Mouse (Mus musculus) neural tube, embryonic 10.5 days (tissue): Measurements from ENCODE around the gene Gm12184.
"Not testable (repeated sequence)": the region's sequence is repeated elsewhere in the genome, so short reads cannot be mapped to it uniquely, and the experiment has no call there.

Experiments used
- DNase-seq: peaks from one replicate; pipeline ENCODE4 v3.0.0-alpha.2; 2017; ENCODE audit warnings: low spot score; ENCODE audit errors: extremely low spot score

Gene Gm12184

DNA sequence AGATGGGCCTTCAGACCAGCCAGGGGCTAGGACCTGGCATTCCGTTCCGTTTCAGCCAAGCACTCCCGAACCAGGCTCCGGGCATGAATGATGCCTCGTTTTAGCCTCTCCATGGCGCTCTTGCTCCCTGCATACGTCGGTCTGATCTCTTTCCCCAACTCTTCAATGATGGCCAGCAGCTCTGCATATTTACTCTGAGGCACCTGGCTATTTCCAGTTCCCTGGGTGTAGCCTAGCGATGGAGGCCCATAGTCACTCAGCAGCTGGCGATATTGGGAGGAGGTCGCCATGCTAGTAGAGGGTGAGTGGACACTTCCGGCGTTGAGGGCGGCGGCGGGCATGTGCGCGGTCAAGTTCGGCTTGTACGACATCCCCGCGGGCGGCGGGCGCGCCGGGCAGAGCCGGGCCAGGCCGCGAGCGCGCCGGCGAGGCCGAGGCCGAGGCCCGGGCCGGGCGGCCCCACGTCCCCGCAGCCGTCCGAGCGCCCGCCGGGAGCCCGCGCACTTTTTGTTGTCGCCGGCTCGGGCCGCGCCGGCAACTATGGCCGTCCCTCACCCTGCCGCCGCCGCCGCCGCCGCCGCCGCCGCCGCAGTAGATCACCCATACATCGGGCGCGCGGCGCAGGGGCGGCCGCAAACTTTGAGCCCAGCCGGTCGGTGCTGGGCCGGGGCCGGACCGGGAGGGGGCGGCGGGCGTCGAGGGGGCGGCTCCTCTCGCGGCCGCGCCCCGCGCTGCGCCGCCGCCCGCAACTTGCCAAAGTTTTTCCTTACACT is at the start of gene Gm12184, which contains the start of gene Trim7:
Gene Gm12184, minus strand, starts transcription at position 677 of the 773 bp plus-strand sequence.
Gene Trim7, plus strand, starts transcription at position 162 of the 773 bp plus-strand sequence.
- not testable (repeated sequence) for DNase-seq

GRCm38 (mm10) chr11:48875343-48875837 is 48.9 kb upstream of the Gm12184 start:
- DNase-seq: not testable (repeated sequence)

- peak; percentile 40 for DNase-seq
These were observed 48.0 kb upstream of the Gm12184 start for GRCm38 (mm10) chr11:48874465-48874864.

- no peak for DNase-seq
These were observed 47.3 kb upstream of the Gm12184 start for GRCm38 (mm10) chr11:48873591-48874290.

DNA sequence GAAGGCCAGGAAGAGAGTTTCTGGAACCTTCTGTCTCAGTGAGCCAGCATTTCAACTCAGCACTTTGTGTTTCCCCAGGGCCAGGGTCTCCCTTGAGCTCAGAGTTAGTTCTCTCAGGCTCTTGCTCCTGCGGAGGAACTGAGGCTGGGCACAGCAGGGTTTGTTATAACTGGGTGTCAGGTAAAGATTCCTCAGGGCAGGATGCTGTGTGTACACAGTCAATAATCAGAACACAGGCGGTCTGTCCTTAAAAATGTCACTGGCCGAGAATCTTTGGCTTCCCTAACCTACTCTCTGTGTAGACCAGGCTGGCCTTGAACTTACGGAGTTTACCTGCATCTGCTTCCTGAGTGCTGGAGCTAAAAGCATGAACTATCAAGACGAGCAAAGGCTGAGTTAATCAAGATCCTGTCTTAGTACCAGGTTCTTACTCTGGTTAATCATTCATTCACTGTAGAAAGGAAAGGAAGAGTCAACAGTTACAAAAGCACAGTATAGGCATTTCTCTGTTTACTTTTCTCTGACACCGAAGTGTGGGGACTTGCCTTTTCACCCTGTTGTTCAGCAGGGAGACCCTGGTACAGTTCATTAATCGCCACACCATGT is 46.3 kb upstream of the Gm12184 start:
- DNase-seq: no peak

DNA sequence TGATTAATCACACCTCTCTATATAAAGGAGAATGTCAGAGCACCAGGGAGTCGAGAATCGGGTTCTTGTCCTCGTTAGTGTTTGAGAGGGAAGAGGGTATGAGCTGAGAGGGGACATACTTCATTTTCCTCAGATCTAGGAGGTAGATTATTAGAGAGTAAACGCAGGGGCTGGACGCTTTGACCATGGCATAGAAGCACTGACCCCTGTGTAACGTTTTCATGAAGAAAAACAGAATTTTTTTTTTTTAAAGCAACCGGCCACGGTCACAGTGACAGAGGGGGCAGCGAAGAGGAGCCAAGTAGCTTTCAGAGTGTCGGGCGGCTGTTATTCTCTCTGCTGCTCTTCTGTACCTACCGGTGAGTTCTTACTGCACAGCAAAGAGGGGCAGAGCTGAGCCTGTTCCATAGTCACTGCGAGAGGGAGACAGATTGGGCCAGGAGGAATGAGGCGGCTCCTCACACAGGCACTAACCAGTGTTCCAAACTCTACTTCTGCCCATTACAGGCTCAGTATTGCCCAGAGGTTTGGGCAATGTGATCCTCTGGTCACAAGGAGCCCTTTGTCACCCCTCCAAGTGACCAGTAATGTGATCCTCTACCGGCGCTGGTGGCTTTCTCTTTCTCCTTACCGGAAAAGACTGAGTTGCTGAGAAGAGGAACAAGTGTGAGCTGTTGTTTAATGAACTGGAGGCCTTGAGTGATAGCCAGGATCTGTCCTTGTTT is 45.5 kb upstream of the Gm12184 start:
- peak; percentile 30 for DNase-seq

DNA sequence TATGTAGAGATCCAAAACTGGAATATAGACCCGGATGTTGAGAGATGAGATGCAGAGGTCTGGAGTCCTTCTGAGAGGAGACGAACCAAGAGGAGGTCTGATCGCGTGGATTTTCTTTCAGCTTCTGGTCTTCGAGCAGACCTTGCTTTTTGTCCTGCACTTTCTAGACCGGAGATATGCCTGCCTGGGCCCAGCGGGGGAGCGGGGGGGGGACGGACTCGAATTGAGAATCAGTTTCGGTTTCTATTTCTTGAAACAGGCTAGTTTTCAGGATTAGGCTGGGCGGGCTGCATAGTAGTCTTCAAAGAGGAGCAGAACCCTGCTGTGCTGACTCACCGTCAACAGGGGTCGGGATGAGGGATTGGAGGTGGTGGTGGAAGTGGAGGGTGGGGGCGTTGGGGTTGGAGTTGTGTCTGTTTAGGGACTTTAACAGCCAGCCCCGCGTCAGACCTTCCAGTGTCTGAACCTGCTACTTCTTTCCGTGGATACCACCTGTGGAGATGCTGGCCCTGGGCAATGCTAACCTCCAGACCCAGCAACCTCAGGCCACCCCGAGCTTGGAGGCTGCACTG is 44.8 kb upstream of the Gm12184 start, which contains the start of gene Irgm1:
Gene Irgm1, minus strand, starts transcription at position 483 of the 572 bp plus-strand sequence.
- DNase-seq: peak; percentile 56

DNA sequence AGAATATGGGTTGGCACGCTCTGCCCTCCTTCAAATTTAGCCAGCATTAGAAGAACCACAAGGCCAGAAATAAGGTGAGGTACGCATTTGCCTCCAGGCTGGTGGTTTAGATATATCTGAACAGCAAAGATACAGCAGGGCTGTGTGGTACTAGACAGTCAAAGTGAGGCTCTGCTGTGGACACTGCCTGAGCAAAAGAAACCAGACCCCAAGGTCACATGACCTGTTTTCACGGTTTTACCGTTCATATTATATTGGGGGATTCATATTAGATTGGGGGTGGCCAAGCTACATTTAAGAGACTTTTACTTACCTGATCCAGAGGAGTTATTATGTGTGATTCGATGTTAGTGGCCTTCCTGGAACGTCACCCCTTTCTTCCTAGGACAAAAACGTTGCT is 44.3 kb upstream of the Gm12184 start:
- no peak for DNase-seq

- no peak for DNase-seq
These were observed 43.1 kb upstream of the Gm12184 start for GRCm38 (mm10) chr11:48869380-48870110.

DNA sequence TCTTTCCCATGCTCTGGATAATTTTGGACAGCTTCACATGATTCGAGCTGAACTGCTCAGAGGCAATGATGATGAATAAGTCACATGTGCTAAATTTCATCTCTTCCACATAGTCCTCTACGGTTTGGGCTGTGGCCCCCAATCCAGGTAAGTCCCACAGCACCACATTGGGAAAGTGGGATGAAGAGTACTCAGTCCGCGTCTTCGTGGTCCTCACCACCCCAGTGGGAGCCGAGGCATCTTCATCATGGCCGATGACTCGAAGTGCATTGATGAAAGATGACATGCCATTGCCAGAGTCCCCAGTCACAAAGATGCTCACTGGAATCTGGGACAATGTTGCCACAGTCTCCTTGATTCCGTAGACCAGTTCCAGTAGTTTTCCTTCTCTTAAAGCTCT is 40.0 kb upstream of the Gm12184 start:
- DNase-seq: no peak

DNA sequence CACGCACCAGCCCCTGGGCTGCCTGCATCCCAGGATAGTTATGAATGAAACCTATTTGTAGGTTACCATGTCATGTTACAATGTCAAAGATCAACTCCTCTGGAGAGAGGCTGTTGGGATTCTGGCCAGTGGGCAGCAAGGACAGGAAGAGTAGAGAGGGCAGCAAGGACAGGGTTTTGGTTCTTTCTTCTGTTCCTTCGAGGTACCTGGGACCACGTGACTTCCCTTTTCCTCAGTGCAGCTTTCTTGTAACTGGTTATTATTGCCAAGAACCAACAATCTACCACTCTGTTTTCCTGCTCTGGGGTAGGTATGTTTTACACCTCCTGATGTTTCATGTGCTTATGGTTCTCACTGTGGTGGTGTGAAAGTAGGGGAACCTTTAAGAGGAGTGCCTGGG is 37.4 kb upstream of the Gm12184 start:
- DNase-seq: no peak

- no peak for DNase-seq
These were observed 36.4 kb upstream of the Gm12184 start for GRCm38 (mm10) chr11:48862784-48863319.

GRCm38 (mm10) chr11:48859014-48859413 is 32.6 kb upstream of the Gm12184 start:
- no peak for DNase-seq

GRCm38 (mm10) chr11:48853474-48854180 is 27.2 kb upstream of the Gm12184 start:
- peak; percentile 89 for DNase-seq

DNA sequence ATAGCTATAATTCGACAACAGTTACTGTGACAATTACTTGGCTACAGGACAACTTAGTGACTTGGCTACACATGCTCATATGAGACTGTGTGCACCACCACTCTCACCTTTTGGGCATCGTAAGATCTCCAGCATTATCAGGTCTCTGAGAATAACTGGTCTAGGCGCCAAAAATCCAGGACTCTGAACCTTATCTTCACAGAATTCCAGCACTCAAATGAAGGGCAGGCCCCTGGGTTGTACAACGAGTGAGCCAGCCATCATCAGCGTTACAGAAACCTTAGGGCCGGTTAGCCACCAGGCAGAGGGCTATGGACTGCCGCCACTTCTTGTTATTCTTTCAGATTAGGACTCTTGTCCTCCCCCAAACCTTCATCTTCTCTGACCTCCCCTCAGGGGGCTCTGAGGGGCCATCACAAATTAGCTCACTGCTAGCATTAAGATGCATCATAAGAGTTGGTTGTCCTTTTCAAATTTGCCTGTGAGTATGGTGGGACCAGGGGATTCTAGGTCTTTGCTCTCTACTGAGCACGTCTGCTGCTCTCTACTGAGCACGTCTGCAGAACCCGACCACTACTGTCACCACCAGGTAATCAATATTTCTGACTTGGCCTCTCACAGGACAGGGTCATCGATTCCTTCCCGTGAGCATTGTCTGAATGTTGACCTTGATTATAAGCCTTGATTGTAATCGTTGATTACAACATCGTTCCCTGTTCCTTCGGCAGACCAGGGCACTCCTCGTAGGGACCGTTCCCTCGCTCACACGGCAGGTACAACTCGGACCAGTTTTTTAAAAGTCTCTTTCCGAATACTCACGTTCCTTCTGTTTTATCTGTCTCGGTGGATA is 26.4 kb upstream of the Gm12184 start:
- DNase-seq: peak; percentile 62

DNA sequence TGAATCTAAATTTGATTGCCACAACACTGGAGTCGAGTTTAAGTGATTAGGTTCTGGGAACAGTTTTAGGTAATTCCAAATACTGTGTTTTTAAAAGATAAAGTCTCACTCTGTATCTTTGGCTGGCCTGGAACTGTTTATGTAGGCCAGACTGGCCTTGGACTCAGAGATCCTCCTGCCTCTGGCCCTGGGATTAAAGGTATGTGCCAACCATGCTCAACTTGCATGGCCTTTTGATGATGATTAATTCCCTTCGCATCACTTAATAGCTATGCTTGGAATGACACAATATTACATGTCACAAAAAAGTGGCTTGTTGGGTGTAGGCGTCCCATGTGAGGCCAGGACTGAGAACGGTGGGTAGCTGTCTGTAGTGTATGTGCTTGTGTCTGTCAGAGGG is 25.7 kb upstream of the Gm12184 start:
- DNase-seq: no peak

- DNase-seq: no peak
These were observed 25.0 kb upstream of the Gm12184 start for GRCm38 (mm10) chr11:48851270-48851995.

- no peak for DNase-seq
These were observed 23.8 kb upstream of the Gm12184 start for GRCm38 (mm10) chr11:48850240-48850639.
